Comparison of ENCODE assay signal across 25 mouse cellular contexts in the genomic region with DNA sequence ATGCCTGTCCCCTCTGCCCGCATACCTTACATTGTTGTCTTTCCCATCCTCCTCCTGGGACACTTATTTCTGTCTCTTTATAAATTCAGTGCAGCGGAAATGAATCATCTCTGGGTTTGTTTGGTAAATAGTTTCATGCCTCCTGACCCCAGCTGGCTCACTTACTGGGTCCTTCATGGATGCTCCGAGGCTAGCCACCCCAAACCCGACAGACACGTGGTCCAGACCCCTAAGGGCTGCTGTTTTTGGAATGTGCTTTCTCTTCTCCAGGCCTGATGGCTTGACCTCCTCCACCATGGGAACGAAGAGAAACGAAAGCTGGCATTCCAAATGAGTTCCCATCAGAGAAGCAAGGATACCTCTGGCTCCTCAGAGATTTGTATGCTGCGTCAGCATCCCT. TPM values are rescaled to one million over a fixed set of nuclear protein-coding genes. Genes with fewer than 3 reads are reported as not detected.
DNase-seq lines count a peak whose midpoint lies in the region; ATAC-seq and TF ChIP-seq lines count a peak whose summit lies in the region.
"Had no signal": no experiment of that assay in that cellular context is flagged by ENCODE, and none has a peak within 500 bp of the region (broad histone marks: within the 10 kb centered on the region; RNA-seq: fewer than 3 reads in every experiment).

No protein-coding gene starts in this region.

- H3K9ac ChIP-seq in heart, embryonic 12.5 days, result no peak overlapping the region
- H3K9ac ChIP-seq in kidney, embryonic 16.5 days (replicated peaks; ENCODE audit: low read length), result no peak overlapping the region
- H3K9ac ChIP-seq: forebrain, embryonic 13.5 days; heart, embryonic 13.5 days; hindbrain, embryonic 13.5 days; liver, embryonic 13.5 days; lung, embryonic 15.5 days; midbrain, embryonic 13.5 days had no signal

- peak; percentile 98 for DNase-seq in heart, adult 11 months
- peak; percentile 48 to 68 for DNase-seq in kidney, postnatal 25 days
- DNase-seq in testis, postnatal 10 days (ENCODE audit: low spot score), result no peak
- DNase-seq in frontal cortex, postnatal 25 days (ENCODE audit: low spot score in 2 of 2), result no peak
- no peak for DNase-seq in adipocyte (ENCODE audit: low spot score)
- DNase-seq: adrenal gland, postnatal 10 days; cerebellum, adult 2 months; cerebellum, postnatal 36 days; heart, postnatal 36 days; layer of hippocampus, postnatal 36 days; liver, embryonic 13.5 days; spleen, adult 18-20 months; thymus, postnatal 25 days had no signal

- no peak overlapping the region for H3K27ac ChIP-seq in heart, embryonic 12.5 days (ENCODE audit: poor library complexity, severe bottlenecking)
- no peak overlapping the region for H3K27ac ChIP-seq in kidney, embryonic 16.5 days (ENCODE audit: low read length)
- peak overlapping the region; percentile 22; the same call in 1 of the 2 replicates for H3K27ac ChIP-seq in testis, adult 2 months (ENCODE audit: control insufficient read depth, insufficient read depth, low read depth, low read length)
- H3K27ac ChIP-seq: forebrain, embryonic 13.5 days; heart, embryonic 13.5 days; hindbrain, embryonic 13.5 days; liver, embryonic 13.5 days; lung, embryonic 15.5 days; midbrain, embryonic 13.5 days had no signal

- H3K4me3 ChIP-seq in heart, embryonic 12.5 days, result no peak overlapping the region
- H3K4me3 ChIP-seq in kidney, embryonic 16.5 days (ENCODE audit: low read length), result no peak overlapping the region
- H3K4me3 ChIP-seq in testis, adult 2 months (ENCODE audit: control insufficient read depth, low read depth, low read length), result no peak overlapping the region
- H3K4me3 ChIP-seq: forebrain, embryonic 13.5 days; heart, embryonic 13.5 days; hindbrain, embryonic 13.5 days; liver, embryonic 13.5 days; lung, embryonic 15.5 days; megakaryocyte, embryonic 14.5 days; midbrain, embryonic 13.5 days had no signal

- 74% methylated on average over 8 of the region's 8 CpGs for WGBS in heart, embryonic 12.5 days
- 72% methylated on average over 8 of the region's 8 CpGs for WGBS in kidney, embryonic 16.5 days

- TF ChIP-seq POLR2A in testis, adult 2 months (IDR thresholded peaks at IDR 0.05; ENCODE audit: control insufficient read depth, low read depth, low read length), result no peak

- H3K9me3 ChIP-seq in heart, embryonic 12.5 days (replicated peaks), result no peaks in the 10 kb centered on the region
- no peaks in the 10 kb centered on the region for H3K9me3 ChIP-seq in kidney, embryonic 16.5 days (ENCODE audit: low read length)
- H3K9me3 ChIP-seq: forebrain, embryonic 13.5 days; heart, embryonic 13.5 days; hindbrain, embryonic 13.5 days; liver, embryonic 13.5 days; lung, embryonic 15.5 days; megakaryocyte, embryonic 14.5 days; midbrain, embryonic 13.5 days had no signal

- no peaks in the 10 kb centered on the region for H3K36me3 ChIP-seq in heart, embryonic 12.5 days
- no peaks in the 10 kb centered on the region for H3K36me3 ChIP-seq in kidney, embryonic 16.5 days (ENCODE audit: insufficient read depth, low read length)
- H3K36me3 ChIP-seq in testis, adult 2 months (ENCODE audit: control insufficient read depth, insufficient read depth, low read length), result no peaks in the 10 kb centered on the region
- H3K36me3 ChIP-seq: G1E; heart, embryonic 13.5 days; hindbrain, embryonic 13.5 days; liver, embryonic 13.5 days; lung, embryonic 15.5 days; midbrain, embryonic 13.5 days had no signal

- H3K4me1 ChIP-seq in heart, embryonic 12.5 days (replicated peaks), result peaks cover 6% of the 10 kb centered on the region
- H3K4me1 ChIP-seq in kidney, embryonic 16.5 days (ENCODE audit: insufficient read depth, low read length), result 0 out of 2 replicates have a peak, but pooled peaks cover 6% of the 10 kb centered on the region
- H3K4me1 ChIP-seq in testis, adult 2 months (ENCODE audit: control insufficient read depth, insufficient read depth, low read length), result peaks cover 9% of the 10 kb centered on the region

- peaks cover 64% of the 10 kb centered on the region for H3K27me3 ChIP-seq in heart, embryonic 12.5 days (replicated peaks)
- H3K27me3 ChIP-seq in kidney, embryonic 16.5 days (ENCODE audit: insufficient read depth, low read length), result peaks cover 25% of the 10 kb centered on the region
- no peaks in the 10 kb centered on the region for H3K27me3 ChIP-seq in testis, adult 2 months (ENCODE audit: control insufficient read depth, insufficient read depth, low read length)
- H3K27me3 ChIP-seq: CH12.LX had no signal

- TF ChIP-seq CTCF in testis, adult 2 months (IDR thresholded peaks at IDR 0.05; ENCODE audit: control insufficient read depth, insufficient read depth, insufficient replicate concordance, low read depth, low read length), result no peak

- H3K4me2 ChIP-seq in heart, embryonic 12.5 days, result no peak overlapping the region
- H3K4me2 ChIP-seq in kidney, embryonic 16.5 days (replicated peaks; ENCODE audit: low read depth, low read length), result no peak overlapping the region
- H3K4me2 ChIP-seq: forebrain, embryonic 13.5 days; heart, embryonic 13.5 days; hindbrain, embryonic 13.5 days; liver, embryonic 13.5 days; lung, embryonic 15.5 days; midbrain, embryonic 13.5 days had no signal

- ATAC-seq in heart, embryonic 12.5 days (ENCODE audit: insufficient number of reproducible peaks, low FRiP score), result no peak
- ATAC-seq in kidney, embryonic 16.5 days (ENCODE audit: low FRiP score, low TSS enrichment), result no peak
- ATAC-seq: activated CD4-positive, CD25-positive, alpha-beta regulatory T cell, adult 4 months; forebrain, embryonic 13.5 days; midbrain, embryonic 13.5 days had no signal

RNA-seq across cellular contexts. Expression of a gene that starts 1.5 kb away (rescaled TPM):
- polyA plus RNA-seq in heart, embryonic 12.5 days (2016; fragmentation: Nextera tagmentation; extraction: Ambion mirVana), result 0.51 and 0.92 TPM in 2 replicates
- polyA plus RNA-seq in kidney, embryonic 16.5 days (2015; fragmentation: Nextera tagmentation; extraction: Ambion mirVana), result 3.1 and 3.6 TPM in 2 replicates
- 0.86 and 0.96 TPM in 2 replicates for polyA plus RNA-seq in testis, adult 2 months (2012; rRNA removed)
- polyA plus RNA-seq: G1E had no signal

RNA-seq across cellular contexts. Expression of a gene that starts 10.4 kb away (rescaled TPM):
- 27.0 and 27.2 TPM in 2 replicates for polyA plus RNA-seq in heart, embryonic 12.5 days (2016; fragmentation: Nextera tagmentation; extraction: Ambion mirVana)
- 35.0 and 39.0 TPM in 2 replicates for polyA plus RNA-seq in kidney, embryonic 16.5 days (2015; fragmentation: Nextera tagmentation; extraction: Ambion mirVana)
- polyA plus RNA-seq in testis, adult 2 months (2012; rRNA removed), result 3.7 and 4.2 TPM in 2 replicates

RNA-seq across cellular contexts. Expression of a gene that starts 31.3 kb away (rescaled TPM):
- 9.4 and 10.5 TPM in 2 replicates for polyA plus RNA-seq in heart, embryonic 12.5 days (2016; fragmentation: Nextera tagmentation; extraction: Ambion mirVana)
- 12.9 and 14.0 TPM in 2 replicates for polyA plus RNA-seq in kidney, embryonic 16.5 days (2015; fragmentation: Nextera tagmentation; extraction: Ambion mirVana)
- 3.8 and 3.9 TPM in 2 replicates for polyA plus RNA-seq in testis, adult 2 months (2012; rRNA removed)

RNA-seq across cellular contexts. Expression of a gene that starts 56.4 kb away (rescaled TPM):
- 64.3 and 68.0 TPM in 2 replicates for polyA plus RNA-seq in heart, embryonic 12.5 days (2016; fragmentation: Nextera tagmentation; extraction: Ambion mirVana)
- 57.6 and 60.4 TPM in 2 replicates for polyA plus RNA-seq in kidney, embryonic 16.5 days (2015; fragmentation: Nextera tagmentation; extraction: Ambion mirVana)
- polyA plus RNA-seq in testis, adult 2 months (2012; rRNA removed), result 30.3 and 35.5 TPM in 2 replicates

Comparison
In these comparisons a context has a peak if more than half of its experiments do, and no peak if none do; other contexts are left out.
1. DNase-seq: peak in heart, adult 11 months (single experiment) and kidney, postnatal 25 days (2 of 2); none in testis, postnatal 10 days (single experiment), frontal cortex, postnatal 25 days (0 of 2) and adipocyte (single experiment).